35 mouse cellular contexts compared by ENCODE assay signal in the genomic region with DNA sequence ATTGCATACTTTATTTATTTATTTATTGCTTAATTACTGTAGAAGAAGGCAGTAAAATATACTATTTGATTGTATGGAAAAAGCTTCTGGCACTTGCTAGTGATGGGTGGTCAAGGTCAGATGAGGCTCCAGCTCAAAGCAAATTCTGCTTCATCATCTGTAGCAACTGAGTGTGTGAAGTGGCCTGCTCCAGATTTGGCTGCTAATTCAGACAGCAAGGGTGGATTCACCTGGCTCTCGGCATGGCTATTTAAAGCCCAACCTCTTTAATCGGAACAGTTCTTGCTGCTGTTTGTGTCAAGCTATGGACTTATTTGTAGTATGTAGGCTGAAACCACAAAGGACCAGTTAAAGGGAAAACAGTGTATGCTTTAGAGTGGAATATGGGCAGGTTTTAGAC. TPM values are rescaled to one million over a fixed set of nuclear protein-coding genes. Genes with fewer than 3 reads are reported as not detected.
DNase-seq lines count a peak whose midpoint lies in the region; ATAC-seq lines count a peak whose summit lies in the region.
"Had no signal": no experiment of that assay in that cellular context is flagged by ENCODE, and none has a peak within 500 bp of the region (broad histone marks: within the 10 kb centered on the region; RNA-seq: fewer than 3 reads in every experiment).

No protein-coding gene starts in this region.

- DNase-seq in heart, adult 18-20 months: peak; percentile 26 to 60
- no peak for DNase-seq in heart, postnatal 36 days
- DNase-seq in heart, adult 9 months (ENCODE audit: low spot score in 2 of 2): peak; percentile 22 to 29
- DNase-seq in brain, adult 2 months (ENCODE audit: low read depth, low spot score): peak; percentile 44
- DNase-seq in kidney, postnatal 10 days: no peak
- DNase-seq: adrenal gland, postnatal 10 days; adrenal gland, postnatal 36 days; B cell, adult 2 months; cerebellum, adult 11 months; cerebellum, adult 9-11 months; cerebellum, postnatal 25 days; forebrain, postnatal 0 days; gastrocnemius, adult 2 months; gastrocnemius, postnatal 14 days; kidney, adult 2 months had no signal

- intact Hi-C loops in heart, postnatal 36 days (cut with DNase I): no loop called here

- H3K4me1 ChIP-seq in heart, embryonic 12.5 days (replicated peaks): peaks cover 11% of the 10 kb centered on the region
- H3K4me1 ChIP-seq: embryonic facial prominence, embryonic 12.5 days; embryonic facial prominence, embryonic 15.5 days; hindbrain, embryonic 12.5 days; hindbrain, embryonic 15.5 days had no signal

- H3K9me3 ChIP-seq in heart, embryonic 12.5 days (replicated peaks): no peaks in the 10 kb centered on the region
- H3K9me3 ChIP-seq: embryonic facial prominence, embryonic 12.5 days; embryonic facial prominence, embryonic 15.5 days; G1E; heart, embryonic 13.5 days; hindbrain, embryonic 12.5 days; hindbrain, embryonic 15.5 days had no signal

- WGBS in heart, embryonic 12.5 days: 45% methylated on average over 2 of the region's 2 CpGs

- H3K9ac ChIP-seq in heart, embryonic 12.5 days: no peak overlapping the region
- H3K9ac ChIP-seq: embryonic facial prominence, embryonic 12.5 days; embryonic facial prominence, embryonic 15.5 days; forebrain, postnatal 0 days; heart, embryonic 13.5 days; hindbrain, embryonic 12.5 days; hindbrain, embryonic 15.5 days had no signal

- ATAC-seq in heart, embryonic 12.5 days (ENCODE audit: insufficient number of reproducible peaks, low FRiP score): no peak
- ATAC-seq: forebrain, embryonic 14.5 days; forebrain, postnatal 0 days; Patski had no signal

- no peaks in the 10 kb centered on the region for H3K36me3 ChIP-seq in heart, embryonic 12.5 days
- H3K36me3 ChIP-seq: embryonic facial prominence, embryonic 12.5 days; embryonic facial prominence, embryonic 15.5 days; G1E; heart, embryonic 13.5 days; hindbrain, embryonic 12.5 days; hindbrain, embryonic 15.5 days had no signal

- H3K27ac ChIP-seq in heart, embryonic 12.5 days (ENCODE audit: poor library complexity, severe bottlenecking): no peak overlapping the region
- H3K27ac ChIP-seq: embryonic facial prominence, embryonic 12.5 days; embryonic facial prominence, embryonic 15.5 days; gastrocnemius, adult 2 months; heart, embryonic 13.5 days; hindbrain, embryonic 12.5 days; hindbrain, embryonic 15.5 days had no signal

- no peak overlapping the region for H3K4me3 ChIP-seq in heart, embryonic 12.5 days
- H3K4me3 ChIP-seq: embryonic facial prominence, embryonic 12.5 days; embryonic facial prominence, embryonic 15.5 days; gastrocnemius, adult 2 months; heart, embryonic 13.5 days; hindbrain, embryonic 12.5 days; hindbrain, embryonic 15.5 days had no signal

- no peaks in the 10 kb centered on the region for H3K27me3 ChIP-seq in heart, embryonic 12.5 days (replicated peaks)
- H3K27me3 ChIP-seq: CH12.LX; embryonic facial prominence, embryonic 12.5 days; embryonic facial prominence, embryonic 15.5 days; heart, embryonic 13.5 days; hindbrain, embryonic 12.5 days; hindbrain, embryonic 15.5 days; Patski had no signal

- no peak overlapping the region for H3K4me2 ChIP-seq in heart, embryonic 12.5 days
- H3K4me2 ChIP-seq: embryonic facial prominence, embryonic 12.5 days; embryonic facial prominence, embryonic 15.5 days; heart, embryonic 13.5 days; hindbrain, embryonic 12.5 days; hindbrain, embryonic 15.5 days had no signal

RNA-seq across cellular contexts. Expression of a gene that starts 50.9 kb away (rescaled TPM):
- not detected for total RNA-seq in heart, adult 18-20 months (2021)
- total RNA-seq in heart, postnatal 36 days (2021): not detected
- not detected in 2 replicates for polyA plus RNA-seq in heart, embryonic 12.5 days (2016; fragmentation: Nextera tagmentation; extraction: Ambion mirVana)
- total RNA-seq: adrenal gland, adult 18-20 months; adrenal gland, postnatal 10 days; adrenal gland, postnatal 36 days; common myeloid progenitor, adult 5-6 weeks; forebrain, postnatal 0 days; gastrocnemius, adult 2 months; gastrocnemius, postnatal 14 days; gastrocnemius, postnatal 4 days; hematopoietic stem cell, adult 5-6 weeks had no signal
- polyA plus RNA-seq: cerebellum, adult 2 months; embryonic facial prominence, embryonic 12.5 days; embryonic facial prominence, embryonic 15.5 days; forebrain, embryonic 11.5 days; forebrain, embryonic 14.5 days; forebrain, postnatal 0 days; frontal cortex, adult 2 months; G1E; heart, embryonic 13.5 days; heart, embryonic 16.5 days; hindbrain, embryonic 12.5 days; hindbrain, embryonic 15.5 days; intestine, embryonic 14.5 days; kidney, adult 2 months; kidney, embryonic 14.5 days; Patski had no signal

Comparison
In these comparisons a context has a peak if more than half of its experiments do, and no peak if none do; other contexts are left out.
1. DNase-seq: peak in heart, adult 18-20 months (2 of 2), heart, adult 9 months (2 of 2) and brain, adult 2 months (single experiment); none in heart, postnatal 36 days (0 of 2) and kidney, postnatal 10 days (single experiment).